Mouse (Mus musculus): ENCODE measurements at regions not wholly inside any gene's neighbourhood (a gene's known extent, or its start where the extent isn't known, plus 50 kb on each side); places are given as distances from the start of the nearest gene placed in this dataset.

DNA sequence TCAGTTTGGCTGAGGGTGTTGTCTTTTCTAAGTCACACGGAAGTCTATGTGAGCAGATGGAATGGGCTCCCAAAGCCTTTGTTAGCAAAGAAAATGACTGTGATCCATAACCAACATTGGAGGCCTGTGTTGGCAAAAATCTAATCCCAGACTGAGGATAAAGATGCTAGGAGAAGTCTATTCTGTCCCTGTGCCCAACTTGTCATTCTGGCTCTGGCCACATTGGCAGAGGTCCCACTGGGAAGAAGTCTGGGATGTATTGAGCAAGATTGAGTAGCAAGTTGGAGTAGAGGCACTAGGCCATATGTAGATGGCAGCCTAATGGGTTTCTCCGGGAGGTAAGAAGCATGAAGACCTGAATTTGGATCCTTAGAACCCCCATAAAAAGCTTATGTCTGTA, 54.1 kb downstream of the Nog start:
- Histone ChIP-seq H3K9ac (no peak overlapping the region), H3K4me1 (no peaks in the 10 kb centered on the region)
- 93% methylated on average over 2 of the region's 2 CpGs for WGBS

DNA sequence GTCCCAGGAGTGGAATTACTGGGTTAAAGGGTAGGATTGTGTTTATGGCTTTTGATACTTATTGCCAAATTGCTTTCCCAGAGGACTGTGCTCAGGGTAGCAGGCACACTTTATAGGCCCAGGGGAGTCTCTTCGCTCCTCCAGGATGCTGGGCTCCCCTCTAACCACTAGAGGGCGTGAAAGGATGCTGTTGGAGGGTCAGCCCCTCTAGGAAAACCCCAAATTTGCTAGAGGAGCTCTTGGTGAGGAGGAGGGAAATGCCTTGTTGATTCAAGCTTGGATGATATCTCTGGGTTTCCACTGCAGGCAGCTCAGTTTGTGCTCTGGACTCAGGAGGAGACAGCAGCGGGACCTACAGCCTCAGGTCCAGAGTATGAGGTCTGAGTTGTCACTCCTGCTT, 58.8 kb downstream of the Nog start:
- H3K9me3 ChIP-seq = no peaks in the 10 kb centered on the region
- H3K4me2 ChIP-seq = no peak overlapping the region
- H3K27me3 ChIP-seq (replicated peaks) = no peaks in the 10 kb centered on the region
- WGBS = 31% methylated on average over 3 of the region's 3 CpGs
- no peak overlapping the region for H3K27ac ChIP-seq
- H3K9ac ChIP-seq = no peak overlapping the region
- H3K4me1 ChIP-seq = no peaks in the 10 kb centered on the region
- no peak overlapping the region for H3K4me3 ChIP-seq (replicated peaks)
- H3K36me3 ChIP-seq = no peaks in the 10 kb centered on the region
- no peak for ATAC-seq (ENCODE audit: insufficient read depth, low FRiP score, low read depth)

More for the DNA sequence above, 54.1 kb downstream of the Nog start:
- no peaks in the 10 kb centered on the region for H3K9me3 ChIP-seq
- ATAC-seq (ENCODE audit: insufficient read depth, low FRiP score, low read depth) = no peak
- H3K27me3 ChIP-seq (replicated peaks) = no peaks in the 10 kb centered on the region
- H3K4me3 ChIP-seq (replicated peaks) = no peak overlapping the region
- no peaks in the 10 kb centered on the region for H3K36me3 ChIP-seq
- H3K27ac ChIP-seq = no peak overlapping the region
- no peak overlapping the region for H3K4me2 ChIP-seq

DNA sequence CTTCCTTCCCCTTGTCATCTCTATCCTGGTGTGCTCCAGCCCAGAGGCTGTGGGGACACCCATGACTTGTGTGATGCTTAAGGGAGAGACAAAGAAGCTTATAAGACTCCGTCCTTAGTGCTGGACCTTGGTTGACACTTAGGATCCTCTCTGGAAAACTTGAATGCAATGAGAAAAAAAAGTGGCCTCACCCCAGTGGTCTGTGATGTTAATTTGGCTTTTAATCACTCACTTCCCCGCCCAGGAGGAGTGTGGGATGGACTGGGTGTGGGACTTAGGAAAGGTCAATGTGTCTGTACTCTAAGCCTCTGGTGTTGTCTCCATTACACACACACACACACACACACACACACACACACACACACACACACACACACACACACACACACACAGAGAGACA, 60.0 kb downstream of the Nog start:
- ATAC-seq (ENCODE audit: insufficient read depth, low FRiP score, low read depth) = no peak
- Histone ChIP-seq H3K9ac (no peak overlapping the region), H3K4me3 (replicated peaks) (no peak overlapping the region), H3K4me2 (no peak overlapping the region), H3K27me3 (replicated peaks) (no peaks in the 10 kb centered on the region), H3K4me1 (no peaks in the 10 kb centered on the region), H3K36me3 (no peaks in the 10 kb centered on the region), H3K27ac (no peak overlapping the region), H3K9me3 (no peaks in the 10 kb centered on the region)
- 53% methylated on average over 2 of the region's 2 CpGs for WGBS

DNA sequence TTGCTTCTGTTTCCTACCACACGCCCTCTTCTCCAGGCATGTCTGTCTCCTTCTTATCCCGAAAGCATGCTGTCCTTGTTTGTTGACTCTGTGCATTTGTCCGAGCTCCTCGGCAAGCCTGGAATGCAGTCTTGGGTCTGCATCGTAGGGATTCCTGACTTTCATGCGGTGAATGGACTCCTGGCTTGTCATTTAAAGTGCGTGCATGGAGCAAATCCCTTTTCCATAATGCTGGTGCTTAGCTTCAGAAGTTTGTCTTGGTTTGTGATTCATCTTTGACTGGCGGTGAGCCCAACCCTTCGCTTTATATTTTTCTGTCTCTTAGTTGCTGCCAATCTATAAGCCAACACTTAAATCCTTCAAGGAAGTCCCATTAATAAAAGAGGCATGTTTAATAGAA, 62.2 kb downstream of the Nog start:
- ATAC-seq (ENCODE audit: insufficient read depth, low FRiP score, low read depth) = no peak
- H3K4me2 ChIP-seq = peak overlapping the region; percentile 14; the same call in 1 of the 2 replicates
- no peaks in the 10 kb centered on the region for H3K27me3 ChIP-seq (replicated peaks)
- H3K9ac ChIP-seq = no peak overlapping the region
- no peak overlapping the region for H3K4me3 ChIP-seq (replicated peaks)
- no peaks in the 10 kb centered on the region for H3K36me3 ChIP-seq
- H3K4me1 ChIP-seq = no peaks in the 10 kb centered on the region
- WGBS = 28% methylated on average over 9 of the region's 9 CpGs
- H3K27ac ChIP-seq = no peak overlapping the region
- no peaks in the 10 kb centered on the region for H3K9me3 ChIP-seq

DNA sequence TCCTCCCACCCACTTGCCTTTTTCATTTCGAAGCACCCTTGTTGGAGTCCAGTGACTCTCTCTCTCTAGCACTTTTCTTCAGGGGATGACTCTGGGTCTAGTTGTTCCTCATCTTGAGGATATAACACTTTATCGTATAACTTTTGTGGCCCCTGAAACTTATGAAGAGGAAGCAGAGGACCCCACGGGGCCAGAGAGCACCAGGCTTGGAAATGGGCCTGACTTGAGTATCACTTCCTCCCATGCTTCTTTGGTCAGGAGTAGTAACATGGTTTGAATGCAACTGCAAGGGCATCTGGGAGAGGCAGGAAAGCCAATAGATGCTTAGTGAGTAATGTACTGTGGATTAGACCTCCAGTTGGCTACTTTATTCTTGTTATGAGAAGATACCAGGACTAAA, 65.2 kb downstream of the Nog start:
- no peaks in the 10 kb centered on the region for H3K36me3 ChIP-seq
- ATAC-seq (ENCODE audit: insufficient read depth, low FRiP score, low read depth) = no peak
- WGBS = 91% methylated on average over 3 of the region's 3 CpGs
- H3K27me3 ChIP-seq (replicated peaks) = no peaks in the 10 kb centered on the region
- no peak overlapping the region for H3K4me2 ChIP-seq
- H3K27ac ChIP-seq = no peak overlapping the region
- H3K4me1 ChIP-seq = no peaks in the 10 kb centered on the region
- no peak overlapping the region for H3K9ac ChIP-seq
- H3K9me3 ChIP-seq = no peaks in the 10 kb centered on the region
- H3K4me3 ChIP-seq (replicated peaks) = no peak overlapping the region

DNA sequence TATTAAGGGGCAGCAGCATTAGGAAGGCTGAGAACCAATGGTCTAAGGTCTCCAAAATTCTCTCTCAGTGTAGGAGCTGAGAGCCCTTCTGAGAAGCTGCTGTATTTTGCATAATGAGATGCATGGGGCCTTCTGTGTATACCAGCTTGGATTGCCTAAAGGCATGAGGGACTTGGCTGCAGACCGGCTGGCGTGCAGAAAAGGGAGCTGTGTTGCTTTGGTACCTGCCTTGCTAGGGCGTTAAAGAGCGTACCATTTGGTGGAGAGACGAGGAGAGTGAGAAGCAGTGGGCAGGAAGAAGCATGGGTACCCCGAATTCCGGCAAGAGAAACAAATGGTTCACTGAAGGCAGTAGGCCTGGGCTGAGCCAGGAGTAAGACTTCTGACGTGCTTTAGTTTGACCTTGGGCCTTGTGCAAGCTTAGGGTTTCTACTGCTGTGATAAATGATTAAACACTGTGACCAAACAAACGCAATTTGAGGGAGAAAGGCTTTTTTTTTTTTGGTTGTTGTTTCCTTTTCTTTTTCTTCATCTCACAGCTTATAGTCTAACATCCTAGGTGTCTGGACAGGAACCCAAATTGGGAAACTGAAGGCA, 69.2 kb downstream of the Nog start:
- Histone ChIP-seq H3K9ac (no peak overlapping the region), H3K4me3 (replicated peaks) (no peak overlapping the region), H3K4me1 (no peaks in the 10 kb centered on the region), H3K36me3 (no peaks in the 10 kb centered on the region), H3K27me3 (replicated peaks) (no peaks in the 10 kb centered on the region), H3K9me3 (no peaks in the 10 kb centered on the region), H3K4me2 (no peak overlapping the region), H3K27ac (no peak overlapping the region)
- 61% methylated on average over 9 of the region's 9 CpGs for WGBS
- ATAC-seq (ENCODE audit: insufficient read depth, low FRiP score, low read depth) = no peak

DNA sequence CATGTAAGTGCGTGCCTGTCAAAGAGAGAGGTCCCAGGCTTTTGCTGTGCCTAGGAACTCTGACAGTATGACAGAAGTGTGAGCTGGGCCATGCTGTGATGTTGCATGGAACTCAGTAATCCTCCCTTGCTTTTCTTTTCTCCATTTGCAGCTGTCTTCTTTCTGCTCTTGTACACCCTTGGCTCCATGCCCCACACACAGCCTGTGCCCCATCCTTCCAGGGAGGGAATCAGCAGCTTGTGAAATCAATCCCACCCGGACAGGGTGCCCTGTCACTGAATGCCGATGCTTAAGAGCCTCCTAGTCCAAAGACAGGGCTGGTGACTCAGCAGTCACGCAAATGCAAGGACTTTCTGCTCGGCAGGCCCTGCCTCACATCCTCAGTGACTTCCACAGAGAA, 72.4 kb downstream of the Nog start:
- ATAC-seq (ENCODE audit: insufficient read depth, low FRiP score, low read depth) = no peak
- no peaks in the 10 kb centered on the region for H3K36me3 ChIP-seq
- 40% methylated on average over 5 of the region's 5 CpGs for WGBS

DNA sequence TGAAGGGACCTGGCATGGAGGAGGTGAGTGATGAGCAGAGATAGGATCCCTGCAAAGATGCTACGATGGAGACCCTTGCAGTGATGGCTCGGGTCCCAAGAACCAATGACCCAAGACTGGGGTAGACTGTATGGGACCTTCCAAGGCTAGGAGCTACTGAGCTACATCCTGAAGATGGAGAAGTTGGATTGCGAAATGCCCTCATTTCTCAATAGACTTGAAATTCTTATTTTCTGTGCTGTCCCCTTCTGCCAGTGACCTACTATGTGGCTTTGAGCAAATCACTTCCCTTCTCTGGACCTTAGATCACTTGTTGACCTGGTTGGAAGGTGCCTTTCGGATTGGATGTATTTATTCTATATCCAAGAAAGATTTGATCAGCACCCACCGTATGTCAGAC, 88.9 kb downstream of the Nog start:
- no peak overlapping the region for H3K4me2 ChIP-seq
- 90% methylated on average over 5 of the region's 5 CpGs for WGBS
- H3K4me1 ChIP-seq = no peaks in the 10 kb centered on the region
- no peak overlapping the region for H3K9ac ChIP-seq
- H3K27me3 ChIP-seq (replicated peaks) = no peaks in the 10 kb centered on the region
- no peak for ATAC-seq (ENCODE audit: insufficient read depth, low FRiP score, low read depth)
- H3K4me3 ChIP-seq (replicated peaks) = no peak overlapping the region
- no peaks in the 10 kb centered on the region for H3K36me3 ChIP-seq
- no peak overlapping the region for H3K27ac ChIP-seq
- H3K9me3 ChIP-seq = no peaks in the 10 kb centered on the region

More for the DNA sequence above, 72.4 kb downstream of the Nog start:
- no peak overlapping the region for H3K9ac ChIP-seq
- H3K27ac ChIP-seq = no peak overlapping the region
- H3K27me3 ChIP-seq (replicated peaks) = no peaks in the 10 kb centered on the region
- H3K9me3 ChIP-seq = no peaks in the 10 kb centered on the region
- H3K4me3 ChIP-seq (replicated peaks) = no peak overlapping the region
- H3K4me1 ChIP-seq = no peaks in the 10 kb centered on the region
- no peak overlapping the region for H3K4me2 ChIP-seq

DNA sequence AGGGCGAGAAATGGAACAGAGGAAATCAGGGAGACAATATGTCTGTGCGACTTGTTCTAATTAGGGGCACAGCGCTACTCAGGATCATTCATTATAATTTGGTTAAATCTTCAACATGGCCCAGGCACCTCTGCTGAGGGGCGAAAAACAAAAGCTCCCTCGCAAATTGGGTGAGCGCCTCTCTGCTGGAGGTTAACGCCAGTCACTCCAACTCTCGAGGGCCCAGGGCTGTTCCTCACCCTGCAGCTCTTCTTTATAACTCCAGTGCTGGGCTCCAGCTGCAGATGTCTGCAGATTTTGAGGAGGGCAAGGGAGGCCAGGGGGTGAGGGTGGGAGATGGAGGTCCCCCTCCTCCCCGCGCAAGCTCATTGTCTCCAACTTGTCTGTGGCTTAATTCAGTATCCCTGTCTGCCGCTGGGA, 92.6 kb downstream of the Nog start:
- Histone ChIP-seq H3K4me2 (no peak overlapping the region), H3K27me3 (replicated peaks) (no peaks in the 10 kb centered on the region), H3K27ac (no peak overlapping the region), H3K9me3 (no peaks in the 10 kb centered on the region), H3K36me3 (no peaks in the 10 kb centered on the region), H3K4me1 (no peaks in the 10 kb centered on the region), H3K4me3 (replicated peaks) (no peak overlapping the region), H3K9ac (no peak overlapping the region)
- WGBS = 43% methylated on average over 11 of the region's 11 CpGs
- ATAC-seq (ENCODE audit: insufficient read depth, low FRiP score, low read depth) = no peak

DNA sequence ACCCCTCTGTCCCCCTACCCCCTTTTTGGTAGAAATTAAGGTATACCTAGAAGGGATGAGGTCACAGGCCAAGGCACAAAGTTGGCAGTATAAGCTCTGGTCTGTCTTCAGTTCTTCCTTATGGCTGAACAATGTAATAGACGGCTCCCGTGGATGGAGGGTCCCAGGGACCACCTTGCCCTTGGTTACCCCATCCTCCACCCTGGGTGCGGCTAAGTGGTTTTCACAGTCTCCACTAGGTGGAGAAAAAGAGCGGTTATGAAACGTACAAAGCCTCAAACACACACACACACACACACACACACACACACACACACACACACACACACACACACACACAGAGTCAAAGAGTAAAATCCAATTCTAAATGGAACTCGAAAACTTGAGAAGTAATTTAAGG, 93.1 kb downstream of the Nog start:
- H3K27me3 ChIP-seq (replicated peaks) = no peaks in the 10 kb centered on the region
- no peak overlapping the region for H3K4me2 ChIP-seq
- H3K9me3 ChIP-seq = no peaks in the 10 kb centered on the region
- H3K27ac ChIP-seq = no peak overlapping the region
- no peaks in the 10 kb centered on the region for H3K36me3 ChIP-seq
- H3K4me1 ChIP-seq = no peaks in the 10 kb centered on the region
- H3K4me3 ChIP-seq (replicated peaks) = no peak overlapping the region
- ATAC-seq (ENCODE audit: insufficient read depth, low FRiP score, low read depth) = no peak
- WGBS = 51% methylated on average over 6 of the region's 6 CpGs
- H3K9ac ChIP-seq = no peak overlapping the region

DNA sequence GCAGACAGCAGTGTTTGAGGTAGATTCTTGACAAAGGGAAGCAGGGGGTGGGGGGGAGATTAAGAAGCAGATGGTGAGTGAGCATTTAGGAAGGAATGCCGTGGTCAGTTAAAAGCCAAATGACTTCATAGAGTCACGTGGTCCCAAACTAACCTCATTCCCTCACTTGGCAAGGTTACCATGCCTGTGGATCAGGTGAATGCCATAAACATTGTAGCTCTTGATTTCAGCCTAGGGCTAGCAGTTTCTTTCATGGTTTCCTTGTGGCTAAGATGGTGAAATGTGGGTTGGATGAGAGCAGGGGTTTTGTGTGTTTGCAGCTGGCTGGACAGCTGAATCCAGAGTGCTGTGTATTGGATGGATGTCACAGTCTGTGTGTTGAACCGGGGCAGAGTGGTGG, 95.3 kb downstream of the Nog start:
- Histone ChIP-seq H3K9ac (no peak overlapping the region), H3K4me2 (no peak overlapping the region), H3K27me3 (replicated peaks) (no peaks in the 10 kb centered on the region), H3K27ac (no peak overlapping the region), H3K36me3 (no peaks in the 10 kb centered on the region), H3K4me3 (replicated peaks) (no peak overlapping the region), H3K9me3 (no peaks in the 10 kb centered on the region), H3K4me1 (no peaks in the 10 kb centered on the region)
- ATAC-seq (ENCODE audit: insufficient read depth, low FRiP score, low read depth) = no peak
- WGBS = 33% methylated on average over 3 of the region's 3 CpGs

DNA sequence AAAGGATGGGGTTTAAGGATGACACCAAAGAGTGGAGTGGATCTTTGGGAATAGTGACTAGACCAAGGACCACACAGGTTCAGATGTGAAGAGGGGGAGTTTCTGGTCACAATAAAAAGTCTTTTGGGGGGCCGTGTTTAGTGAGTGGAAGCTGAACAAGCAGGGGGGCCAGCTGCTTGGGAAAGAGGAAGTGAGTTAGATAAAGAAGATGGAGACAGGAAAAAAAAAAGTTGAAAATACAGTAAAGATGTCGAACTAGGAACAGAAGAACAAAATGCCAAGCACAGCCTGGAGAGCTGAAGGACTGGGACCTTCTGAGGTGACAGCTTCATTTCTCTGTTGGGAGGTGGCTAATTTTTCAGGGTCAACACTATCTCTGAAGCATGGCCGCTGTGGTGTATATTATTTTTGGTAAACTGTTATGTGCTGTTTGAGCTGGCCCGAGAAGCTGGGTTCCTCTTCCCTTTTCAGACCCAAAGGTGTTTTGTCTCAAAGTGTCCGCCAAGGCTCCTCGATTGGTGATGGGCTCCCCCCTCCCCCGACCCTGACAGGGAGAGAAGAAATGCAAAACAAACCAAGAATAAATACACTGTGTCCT, 97.1 kb downstream of the Nog start:
- Histone ChIP-seq H3K27ac (no peak overlapping the region), H3K4me1 (no peaks in the 10 kb centered on the region), H3K4me3 (replicated peaks) (no peak overlapping the region), H3K27me3 (replicated peaks) (no peaks in the 10 kb centered on the region), H3K9ac (no peak overlapping the region), H3K36me3 (no peaks in the 10 kb centered on the region), H3K4me2 (no peak overlapping the region), H3K9me3 (no peaks in the 10 kb centered on the region)
- 54% methylated on average over 7 of the region's 7 CpGs for WGBS
- no peak for ATAC-seq (ENCODE audit: insufficient read depth, low FRiP score, low read depth)

DNA sequence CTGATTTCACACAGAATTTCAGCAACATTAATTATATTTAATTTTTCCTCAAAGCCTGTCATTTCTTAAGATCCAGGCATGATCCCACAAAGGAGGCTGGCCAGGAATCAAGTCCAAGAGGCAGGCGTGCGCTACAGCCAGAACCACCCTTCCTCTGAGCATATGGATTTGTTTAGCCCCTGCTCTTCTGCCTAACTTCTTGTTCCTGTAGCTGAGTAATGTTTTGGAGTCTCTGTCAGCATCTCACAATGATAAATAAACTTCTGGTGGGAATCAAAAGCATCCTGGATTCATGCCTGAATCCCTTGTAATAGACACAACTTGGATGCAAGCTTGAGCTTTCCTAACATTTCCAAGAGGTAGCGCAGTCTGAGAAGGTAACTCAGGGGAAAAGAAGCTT, 101.7 kb downstream of the Nog start:
- ATAC-seq (ENCODE audit: insufficient read depth, low FRiP score, low read depth) = no peak
- Histone ChIP-seq H3K9ac (no peak overlapping the region), H3K4me2 (no peak overlapping the region), H3K9me3 (no peaks in the 10 kb centered on the region), H3K27me3 (replicated peaks) (no peaks in the 10 kb centered on the region), H3K4me3 (replicated peaks) (no peak overlapping the region), H3K4me1 (no peaks in the 10 kb centered on the region), H3K36me3 (no peaks in the 10 kb centered on the region), H3K27ac (no peak overlapping the region)
- 75% methylated on average over 3 of the region's 3 CpGs for WGBS

All from stomach, embryonic 15.5 days (tissue).